Mouse (Mus musculus): ENCODE results near the gene Acly.

DNA sequence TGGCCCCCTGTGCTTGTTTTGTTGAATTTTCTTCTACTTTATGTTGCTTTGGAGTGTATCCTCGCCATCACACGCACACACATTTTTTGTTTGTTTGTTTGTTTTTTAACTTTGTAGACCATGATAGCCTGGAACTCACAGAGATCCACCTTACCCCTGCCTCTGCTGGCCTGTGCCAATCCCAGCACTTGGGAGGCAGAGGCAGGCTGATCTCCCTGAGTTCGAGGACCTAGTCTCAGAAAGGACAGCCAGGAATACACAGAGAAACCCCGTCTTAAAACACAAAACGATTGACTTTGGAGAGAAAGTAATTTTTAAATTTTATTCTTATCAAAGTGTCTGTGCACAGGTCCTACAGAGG lies 54.9 kb downstream of the Acly start:
- no peak for TF ChIP-seq CTCF (IDR thresholded peaks at IDR 0.05; ENCODE audit: low read depth, low read length)
- no peak for TF ChIP-seq TAL1 (conservative IDR thresholded peaks at IDR 0.05; ENCODE audit: low read depth, low read length)
- no peak for TF ChIP-seq GATA1 (IDR thresholded peaks at IDR 0.05; ENCODE audit: borderline replicate concordance, low read length)
